Mouse (Mus musculus): ENCODE measurements around the gene Ldlr. TPM values are rescaled to one million over a fixed set of nuclear protein-coding genes. Genes with fewer than 3 reads are reported as not detected.

The Ldlr gene
- polyA plus RNA-seq, 1 experiment from 2014 or later: 52.2 TPM

DNA sequence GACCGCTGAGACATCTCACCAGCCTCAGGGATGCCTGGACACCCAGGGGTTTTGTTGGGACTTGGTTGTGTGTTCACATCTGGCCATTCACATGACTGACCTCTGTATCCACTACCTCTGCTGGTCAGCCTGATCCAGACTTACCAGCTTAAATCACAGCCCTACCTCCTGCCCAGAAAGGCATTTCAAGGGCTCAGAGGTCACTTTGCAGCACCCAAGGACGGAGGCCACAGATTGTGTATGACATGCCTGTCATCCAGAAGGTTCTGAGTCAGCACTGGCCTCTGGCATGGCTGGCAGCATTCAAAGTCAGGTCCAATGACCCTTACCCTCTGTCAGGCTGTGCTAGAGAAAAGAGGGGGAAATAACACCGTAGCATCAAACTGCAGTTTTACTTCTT, 33.3 kb upstream of the Ldlr start:
- no peaks in the 10 kb centered on the region for H3K27me3 ChIP-seq (replicated peaks; ENCODE audit: insufficient read depth, low read length)
- no peak for ATAC-seq
- 79% methylated on average over 3 of the region's 3 CpGs for WGBS

GRCm38 (mm10) chr9:21691862-21692261, 31.4 kb upstream of the Ldlr start:
- Histone ChIP-seq H3K4me1 (ENCODE audit: insufficient read depth, low read depth, low read length) (no peaks in the 10 kb centered on the region), H3K27ac (ENCODE audit: low read length) (no peak overlapping the region), H3K36me3 (ENCODE audit: insufficient read depth, low read length) (peaks cover 24% of the 10 kb centered on the region; the same call in 1 of the 2 replicates), H3K4me3 (ENCODE audit: low read depth, low read length) (no peak overlapping the region), H3K4me2 (replicated peaks; ENCODE audit: low read depth, low read length) (no peak overlapping the region), H3K9me3 (ENCODE audit: low read length) (no peaks in the 10 kb centered on the region), H3K9ac (replicated peaks; ENCODE audit: low read depth) (no peak overlapping the region), H3K27me3 (replicated peaks; ENCODE audit: insufficient read depth, low read length) (no peaks in the 10 kb centered on the region)
- peak; percentile 46 for DNase-seq (ENCODE audit: low spot score)
- 58% methylated on average over 2 of the region's 2 CpGs for WGBS
- TF ChIP-seq EP300 (IDR thresholded peaks at IDR 0.05): no peak
- TF ChIP-seq CTCF (IDR thresholded peaks at IDR 0.05): peak; percentile 69
- peak; percentile 43; the same call in 1 of the 2 replicates for ATAC-seq

More for the DNA sequence above, 33.3 kb upstream of the Ldlr start:
- peaks cover 35% of the 10 kb centered on the region; the same call in 1 of the 2 replicates for H3K36me3 ChIP-seq (ENCODE audit: insufficient read depth, low read length)
- no peak overlapping the region for H3K4me3 ChIP-seq (ENCODE audit: low read depth, low read length)
- TF ChIP-seq EP300 (IDR thresholded peaks at IDR 0.05) (no peak), CTCF (IDR thresholded peaks at IDR 0.05) (no peak)
- no peaks in the 10 kb centered on the region for H3K4me1 ChIP-seq (ENCODE audit: insufficient read depth, low read depth, low read length)
- H3K9ac ChIP-seq (replicated peaks; ENCODE audit: low read depth): no peak overlapping the region
- H3K9me3 ChIP-seq (ENCODE audit: low read length): no peaks in the 10 kb centered on the region
- H3K27ac ChIP-seq (ENCODE audit: low read length): no peak overlapping the region
- no peak overlapping the region for H3K4me2 ChIP-seq (replicated peaks; ENCODE audit: low read depth, low read length)
- DNase-seq (ENCODE audit: low spot score): no peak

DNA sequence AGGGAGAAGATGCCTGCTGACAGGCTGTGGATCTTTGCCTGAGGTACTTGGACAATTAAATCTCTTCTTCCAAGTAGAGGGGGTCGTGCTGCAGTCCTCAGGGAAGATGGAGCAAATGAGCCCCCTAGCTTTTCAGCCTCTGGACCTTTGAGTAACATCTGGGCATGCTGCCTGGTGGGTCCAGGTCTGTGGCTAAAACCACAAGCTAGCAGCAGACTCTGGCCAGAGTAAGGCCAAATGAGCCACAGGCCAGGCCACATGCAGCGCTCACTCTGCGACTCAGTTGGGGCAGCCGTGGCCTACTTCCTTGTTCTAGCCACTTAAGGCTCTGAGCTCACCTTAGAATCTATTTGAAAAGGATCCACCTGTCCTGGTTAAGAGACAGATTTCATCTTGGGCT, 30.8 kb upstream of the Ldlr start:
- no peak overlapping the region for H3K4me3 ChIP-seq (ENCODE audit: low read depth, low read length)
- H3K9ac ChIP-seq (replicated peaks; ENCODE audit: low read depth): no peak overlapping the region
- H3K4me2 ChIP-seq (replicated peaks; ENCODE audit: low read depth, low read length): no peak overlapping the region
- no peak for TF ChIP-seq EP300 (IDR thresholded peaks at IDR 0.05)
- TF ChIP-seq CTCF (IDR thresholded peaks at IDR 0.05): no peak
- WGBS: 97% methylated on average over 4 of the region's 4 CpGs
- ATAC-seq (no peak), DNase-seq (ENCODE audit: low spot score) (no peak)
- no peak overlapping the region for H3K27ac ChIP-seq (ENCODE audit: low read length)
- peaks cover 24% of the 10 kb centered on the region; the same call in 1 of the 2 replicates for H3K36me3 ChIP-seq (ENCODE audit: insufficient read depth, low read length)
- no peaks in the 10 kb centered on the region for H3K9me3 ChIP-seq (ENCODE audit: low read length)
- H3K4me1 ChIP-seq (ENCODE audit: insufficient read depth, low read depth, low read length): no peaks in the 10 kb centered on the region
- H3K27me3 ChIP-seq (replicated peaks; ENCODE audit: insufficient read depth, low read length): no peaks in the 10 kb centered on the region

DNA sequence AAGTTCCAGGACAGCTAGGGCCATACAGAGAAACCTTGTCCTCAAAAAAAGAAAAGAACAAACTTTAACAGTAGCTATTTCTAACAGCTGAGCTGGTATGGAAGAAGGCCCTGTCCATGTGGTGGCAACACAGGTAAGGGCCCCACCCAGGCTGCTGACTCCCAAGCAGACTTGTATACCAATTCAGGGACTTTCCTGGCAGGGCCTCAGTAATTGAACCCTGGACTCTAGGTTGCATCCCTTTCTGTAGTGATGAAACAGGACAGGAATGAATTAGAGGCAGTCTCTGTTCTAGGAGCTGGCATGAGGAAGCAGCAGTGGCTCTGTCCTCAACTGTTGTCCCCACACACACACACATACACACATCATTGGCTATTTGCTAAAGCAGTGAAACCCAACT, 29.2 kb upstream of the Ldlr start:
- no peak for TF ChIP-seq CTCF (IDR thresholded peaks at IDR 0.05)
- TF ChIP-seq EP300 (IDR thresholded peaks at IDR 0.05): no peak
- H3K9me3 ChIP-seq (ENCODE audit: low read length): no peaks in the 10 kb centered on the region
- no peaks in the 10 kb centered on the region for H3K27me3 ChIP-seq (replicated peaks; ENCODE audit: insufficient read depth, low read length)
- peaks cover 16% of the 10 kb centered on the region; the same call in 1 of the 2 replicates for H3K36me3 ChIP-seq (ENCODE audit: insufficient read depth, low read length)
- no peak overlapping the region for H3K4me3 ChIP-seq (ENCODE audit: low read depth, low read length)
- H3K9ac ChIP-seq (replicated peaks; ENCODE audit: low read depth): no peak overlapping the region
- H3K4me1 ChIP-seq (ENCODE audit: insufficient read depth, low read depth, low read length): no peaks in the 10 kb centered on the region
- no peak overlapping the region for H3K27ac ChIP-seq (ENCODE audit: low read length)
- DNase-seq (ENCODE audit: low spot score) (no peak), ATAC-seq (no peak)
- H3K4me2 ChIP-seq (replicated peaks; ENCODE audit: low read depth, low read length): no peak overlapping the region

DNA sequence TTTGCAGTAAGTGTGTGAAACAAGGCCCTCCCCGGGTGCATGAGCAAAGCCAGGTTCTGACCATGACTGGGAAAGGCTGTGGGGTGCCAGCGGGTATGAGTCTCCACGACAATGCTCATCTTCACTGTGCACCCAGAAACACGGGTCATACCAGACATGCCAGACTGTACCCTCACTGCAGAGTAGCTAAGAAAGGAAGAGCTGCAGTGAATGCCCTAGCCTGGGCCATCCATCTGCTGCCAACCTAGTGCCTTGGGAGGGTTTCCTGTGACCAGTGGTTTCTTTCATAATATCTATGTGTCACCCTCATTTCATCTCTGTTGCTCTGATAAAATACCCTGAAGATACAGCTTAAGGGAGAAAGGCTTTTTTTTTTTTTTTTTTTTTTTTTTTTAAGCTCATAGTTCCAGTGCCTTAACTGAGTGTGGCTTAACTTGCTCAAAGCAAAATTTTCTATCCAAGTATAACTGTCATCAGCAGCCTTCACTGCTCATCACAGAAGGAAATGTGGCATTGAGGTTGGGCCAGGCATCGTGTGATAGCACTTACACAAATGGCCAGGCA, 28.0 kb upstream of the Ldlr start:
- Histone ChIP-seq H3K9me3 (ENCODE audit: low read length) (no peaks in the 10 kb centered on the region), H3K36me3 (ENCODE audit: insufficient read depth, low read length) (peaks cover 20% of the 10 kb centered on the region; the same call in 1 of the 2 replicates), H3K27ac (ENCODE audit: low read length) (no peak overlapping the region), H3K9ac (replicated peaks; ENCODE audit: low read depth) (no peak overlapping the region), H3K4me1 (ENCODE audit: insufficient read depth, low read depth, low read length) (no peaks in the 10 kb centered on the region), H3K4me3 (ENCODE audit: low read depth, low read length) (no peak overlapping the region), H3K27me3 (replicated peaks; ENCODE audit: insufficient read depth, low read length) (no peaks in the 10 kb centered on the region), H3K4me2 (replicated peaks; ENCODE audit: low read depth, low read length) (no peak overlapping the region)
- TF ChIP-seq CTCF (IDR thresholded peaks at IDR 0.05) (no peak), EP300 (IDR thresholded peaks at IDR 0.05) (no peak)
- WGBS: 96% methylated on average over 5 of the region's 5 CpGs
- DNase-seq (ENCODE audit: low spot score) (no peak), ATAC-seq (no peak)

GRCm38 (mm10) chr9:21697121-21697520, 26.2 kb upstream of the Ldlr start:
- Histone ChIP-seq H3K27me3 (replicated peaks; ENCODE audit: insufficient read depth, low read length) (no peaks in the 10 kb centered on the region), H3K4me1 (ENCODE audit: insufficient read depth, low read depth, low read length) (no peaks in the 10 kb centered on the region), H3K36me3 (ENCODE audit: insufficient read depth, low read length) (peaks cover 36% of the 10 kb centered on the region; the same call in 1 of the 2 replicates), H3K4me3 (ENCODE audit: low read depth, low read length) (no peak overlapping the region), H3K9me3 (ENCODE audit: low read length) (no peaks in the 10 kb centered on the region), H3K27ac (ENCODE audit: low read length) (no peak overlapping the region), H3K4me2 (replicated peaks; ENCODE audit: low read depth, low read length) (no peak overlapping the region), H3K9ac (replicated peaks; ENCODE audit: low read depth) (no peak overlapping the region)
- DNase-seq (ENCODE audit: low spot score) (no peak), ATAC-seq (no peak)
- TF ChIP-seq EP300 (IDR thresholded peaks at IDR 0.05): no peak
- TF ChIP-seq CTCF (IDR thresholded peaks at IDR 0.05): no peak
- WGBS: 75% methylated on average over 5 of the region's 6 CpGs

Measured in lung, postnatal 0 days (tissue).